Mouse (Mus musculus) testis, adult 2 months (tissue): Measurements from ENCODE around the gene Smcp. TPM values are rescaled to one million over a fixed set of nuclear protein-coding genes. Genes with fewer than 3 reads are reported as not detected.

Experiments used
- H3K27ac ChIP-seq: fragments of 200-500 bp; 2 replicates; pipeline ENCODE4 v1.5.1; 2012; ENCODE audit warnings: low read depth, low read length; ENCODE audit not compliant: control insufficient read depth, insufficient read depth
- H3K27me3 ChIP-seq: fragments of 200-500 bp; 2 replicates; pipeline ENCODE4 v1.6.1; 2012; ENCODE audit warnings: mild to moderate bottlenecking, low read length, moderate library complexity; ENCODE audit not compliant: control insufficient read depth, insufficient read depth
- H3K36me3 ChIP-seq: fragments of 200-500 bp; 2 replicates; pipeline ENCODE4 v1.6.1; 2012; ENCODE audit warnings: mild to moderate bottlenecking, low read length; ENCODE audit not compliant: control insufficient read depth, insufficient read depth
- H3K4me1 ChIP-seq: fragments of 200-500 bp; 2 replicates; pipeline ENCODE4 v1.6.1; 2012; ENCODE audit warnings: low read length; ENCODE audit not compliant: control insufficient read depth, insufficient read depth
- H3K4me3 ChIP-seq: fragments of 200-500 bp; 2 replicates; pipeline ENCODE4 v1.5.1; 2012; ENCODE audit warnings: low read depth, mild to moderate bottlenecking, low read length, moderate library complexity, mixed read lengths; ENCODE audit not compliant: control insufficient read depth
- CTCF ChIP-seq: fragments of 200-500 bp; IDR thresholded peaks from 2 replicates; pipeline ENCODE4 v1.5.1; 2012; ENCODE audit warnings: low read depth, mild to moderate bottlenecking, inconsistent platforms, low read length, moderate library complexity; ENCODE audit not compliant: control insufficient read depth, insufficient read depth, insufficient replicate concordance
- POLR2A ChIP-seq: fragments of 200-500 bp; IDR thresholded peaks from 2 replicates; pipeline ENCODE4 v1.6.1; 2012; ENCODE audit warnings: low read depth, mild to moderate bottlenecking, inconsistent platforms, low read length, moderate library complexity; ENCODE audit not compliant: control insufficient read depth
- polyA plus RNA-seq: library from polyadenylated mRNA; depleted of rRNA; stranded (reverse); fragments of >200 nt; gene quantifications from 2 replicates; pipeline ENCODE4 v1.2.3, GENCODE M21; 2012

Gene Smcp
- polyA plus RNA-seq, 1 experiment: 4,558 TPM

DNA sequence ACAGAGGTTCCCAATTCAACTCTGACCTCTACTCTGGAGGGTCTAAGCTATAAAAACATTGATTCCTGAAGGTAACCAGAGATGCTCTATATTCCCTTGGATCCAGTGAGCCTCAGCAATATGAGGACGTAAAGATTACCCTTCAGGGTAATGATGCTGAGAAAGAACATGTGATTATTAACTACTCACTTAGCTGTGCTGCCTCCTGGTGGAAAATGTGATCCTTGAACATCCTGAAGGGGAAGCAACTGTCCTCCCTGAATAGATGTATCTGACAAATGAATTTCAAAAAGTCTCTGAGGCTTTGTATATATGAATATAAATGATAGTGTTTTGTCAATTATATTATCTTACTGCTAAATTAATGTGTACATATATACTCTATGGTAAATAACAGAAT is 11.7 kb upstream of the Smcp start:
- no peaks in the 10 kb centered on the region for H3K27me3 ChIP-seq
- H3K4me3 ChIP-seq: no peak overlapping the region
- H3K27ac ChIP-seq: no peak overlapping the region
- TF ChIP-seq POLR2A: no peak
- no peak for TF ChIP-seq CTCF
- H3K36me3 ChIP-seq: no peaks in the 10 kb centered on the region
- no peaks in the 10 kb centered on the region for H3K4me1 ChIP-seq

DNA sequence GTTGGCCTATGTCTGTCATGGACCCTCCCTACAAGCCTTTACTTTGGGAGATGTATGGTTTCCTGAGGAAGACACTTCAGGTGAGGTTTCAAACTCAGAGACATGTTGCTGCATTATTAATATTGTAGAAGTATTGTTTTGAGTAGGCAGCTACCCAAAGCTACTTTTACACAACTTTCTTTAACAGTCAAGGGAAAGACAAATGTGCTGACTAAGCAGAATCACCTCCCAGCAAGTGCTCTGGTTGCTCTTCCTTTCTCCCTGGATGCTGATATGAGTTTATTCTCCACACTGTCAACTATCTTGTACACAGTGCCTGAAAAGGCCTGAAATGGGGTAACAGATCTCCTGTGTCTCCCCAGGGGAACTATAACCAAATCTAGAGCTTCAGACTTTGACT is 11.2 kb upstream of the Smcp start:
- Histone ChIP-seq H3K27ac (no peak overlapping the region), H3K4me1 (no peaks in the 10 kb centered on the region)
- no peak for TF ChIP-seq POLR2A
- TF ChIP-seq CTCF: no peak

DNA sequence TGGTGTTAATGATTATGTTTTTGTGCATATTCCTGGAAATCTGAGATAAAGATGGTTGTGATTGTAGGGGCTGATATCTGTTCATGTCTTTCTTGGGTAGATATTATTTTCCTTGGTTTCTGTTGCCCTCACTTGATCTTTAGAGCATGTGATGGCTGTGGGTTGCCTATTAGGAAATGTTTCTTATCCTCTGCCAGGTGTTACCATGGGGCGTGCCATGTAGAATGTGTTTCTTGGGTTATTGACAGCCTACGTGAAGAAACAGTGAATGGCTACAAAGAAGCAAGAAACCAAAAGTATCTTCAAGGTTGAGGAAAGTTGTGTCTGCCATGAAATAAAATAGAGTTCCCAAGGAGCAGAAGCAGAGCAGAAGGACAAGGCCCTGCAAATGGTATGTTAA is 9.6 kb upstream of the Smcp start:
- no peaks in the 10 kb centered on the region for H3K4me1 ChIP-seq
- H3K4me3 ChIP-seq: no peak overlapping the region
- no peaks in the 10 kb centered on the region for H3K36me3 ChIP-seq
- no peaks in the 10 kb centered on the region for H3K27me3 ChIP-seq
- TF ChIP-seq CTCF (no peak), POLR2A (no peak)
- H3K27ac ChIP-seq: no peak overlapping the region

More for the DNA sequence above, 11.2 kb upstream of the Smcp start:
- Histone ChIP-seq H3K27me3 (no peaks in the 10 kb centered on the region), H3K4me3 (no peak overlapping the region), H3K36me3 (no peaks in the 10 kb centered on the region)

DNA sequence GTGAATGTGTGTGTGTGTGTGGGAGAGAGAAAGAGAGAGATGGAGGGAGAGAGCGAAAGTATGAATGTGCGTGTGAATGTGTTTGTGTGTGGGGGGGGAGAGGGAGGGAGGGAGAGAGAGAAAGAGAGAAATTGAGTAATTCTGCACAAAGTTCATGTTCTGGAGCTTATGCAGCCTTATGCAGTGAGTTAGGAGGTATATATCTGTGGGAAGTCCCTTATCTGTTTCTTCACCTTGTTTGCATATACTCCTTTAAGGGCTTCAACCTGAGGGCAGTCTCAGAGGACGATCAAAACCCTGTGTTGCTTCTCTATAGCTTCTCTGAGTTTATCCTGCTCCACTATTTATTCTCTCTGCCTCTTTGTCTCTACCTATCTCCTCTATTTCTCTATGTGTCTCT is 1.6 kb downstream of the Smcp start:
- TF ChIP-seq POLR2A (no peak), CTCF (no peak)
- H3K4me3 ChIP-seq: peak overlapping the region; percentile 88
- H3K36me3 ChIP-seq: no peaks in the 10 kb centered on the region
- no peaks in the 10 kb centered on the region for H3K4me1 ChIP-seq
- peak overlapping the region; percentile 74 for H3K27ac ChIP-seq
- H3K27me3 ChIP-seq: no peaks in the 10 kb centered on the region

DNA sequence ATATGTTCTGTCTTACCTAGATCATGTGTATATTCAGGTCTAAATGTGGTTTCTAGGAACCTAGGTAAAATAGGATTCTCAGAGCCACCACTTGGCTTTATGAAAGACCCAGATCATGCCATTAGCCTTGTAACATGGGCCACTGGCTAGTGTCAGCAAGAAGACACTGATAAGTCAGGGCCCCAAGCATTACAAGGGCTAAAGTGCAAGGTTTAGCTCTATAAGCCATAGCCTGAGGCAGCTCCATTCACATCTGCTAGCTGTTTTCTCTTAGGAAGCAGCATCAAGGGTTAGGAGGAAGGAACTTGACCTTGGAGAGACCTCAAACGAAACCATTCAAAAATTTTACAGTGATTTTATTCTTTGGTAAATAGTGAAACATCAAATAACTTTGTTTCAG is 3.7 kb downstream of the Smcp start:
- Histone ChIP-seq H3K27me3 (no peaks in the 10 kb centered on the region), H3K36me3 (no peaks in the 10 kb centered on the region), H3K4me1 (no peaks in the 10 kb centered on the region), H3K4me3 (peak overlapping the region; percentile 6; the same call in 1 of the 2 replicates), H3K27ac (no peak overlapping the region)
- TF ChIP-seq POLR2A: no peak

DNA sequence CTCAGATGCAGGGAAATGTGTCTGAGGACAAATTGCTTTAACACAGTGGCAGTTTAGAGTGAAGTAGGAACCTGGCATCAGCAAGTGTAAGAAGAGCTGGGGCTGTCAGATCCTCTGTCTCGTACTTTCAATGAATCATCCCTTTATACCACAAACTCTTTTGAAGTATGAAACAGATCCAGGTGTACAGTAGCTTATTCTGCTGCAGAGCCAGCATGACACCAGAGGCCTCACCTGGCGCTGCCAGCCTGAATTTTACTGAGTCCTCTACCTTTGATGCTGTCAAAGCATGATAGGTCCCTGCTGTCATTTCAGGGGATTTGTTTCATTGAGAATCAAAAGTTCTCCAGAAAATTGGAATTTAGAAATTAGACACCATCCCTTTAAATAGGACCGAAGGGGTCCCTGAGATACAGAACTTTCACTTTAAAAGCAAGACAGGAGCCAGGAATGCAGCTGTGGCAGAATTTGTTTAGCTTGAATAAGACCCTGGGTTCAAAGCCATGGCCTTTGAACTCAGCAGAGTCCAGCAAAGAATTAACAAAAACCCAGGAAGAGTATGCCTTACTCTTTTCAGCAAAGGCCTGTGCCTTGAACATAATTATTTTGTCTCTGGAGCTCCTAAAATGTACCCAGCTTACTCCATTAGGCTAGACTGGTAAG is 5.5 kb downstream of the Smcp start:
- Histone ChIP-seq H3K4me1 (no peaks in the 10 kb centered on the region), H3K27me3 (no peaks in the 10 kb centered on the region), H3K4me3 (peak overlapping the region; percentile 11; the same call in 1 of the 2 replicates), H3K27ac (no peak overlapping the region), H3K36me3 (no peaks in the 10 kb centered on the region)
- TF ChIP-seq POLR2A (no peak), CTCF (no peak)

DNA sequence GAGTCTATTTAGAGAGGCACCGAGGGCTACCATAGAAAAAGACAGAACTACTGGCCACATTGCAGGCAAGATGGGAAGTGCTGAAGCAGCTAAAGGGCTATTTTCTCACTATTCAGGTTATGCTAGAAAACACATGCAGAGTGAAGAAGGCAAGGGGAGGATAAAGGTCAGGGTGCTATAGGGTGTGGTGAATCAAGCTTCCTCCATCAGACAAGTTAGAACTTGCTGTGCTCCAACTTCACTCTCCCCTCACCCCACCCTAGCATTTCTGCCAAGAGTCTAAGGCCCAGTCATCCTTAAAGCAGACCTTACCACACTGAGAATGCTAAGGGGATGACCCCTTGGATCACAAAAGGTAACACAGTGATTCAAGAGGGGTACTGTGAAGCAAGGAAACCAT is 9.3 kb downstream of the Smcp start:
- Histone ChIP-seq H3K4me3 (no peak overlapping the region), H3K36me3 (no peaks in the 10 kb centered on the region)
- TF ChIP-seq POLR2A (no peak), CTCF (no peak)

DNA sequence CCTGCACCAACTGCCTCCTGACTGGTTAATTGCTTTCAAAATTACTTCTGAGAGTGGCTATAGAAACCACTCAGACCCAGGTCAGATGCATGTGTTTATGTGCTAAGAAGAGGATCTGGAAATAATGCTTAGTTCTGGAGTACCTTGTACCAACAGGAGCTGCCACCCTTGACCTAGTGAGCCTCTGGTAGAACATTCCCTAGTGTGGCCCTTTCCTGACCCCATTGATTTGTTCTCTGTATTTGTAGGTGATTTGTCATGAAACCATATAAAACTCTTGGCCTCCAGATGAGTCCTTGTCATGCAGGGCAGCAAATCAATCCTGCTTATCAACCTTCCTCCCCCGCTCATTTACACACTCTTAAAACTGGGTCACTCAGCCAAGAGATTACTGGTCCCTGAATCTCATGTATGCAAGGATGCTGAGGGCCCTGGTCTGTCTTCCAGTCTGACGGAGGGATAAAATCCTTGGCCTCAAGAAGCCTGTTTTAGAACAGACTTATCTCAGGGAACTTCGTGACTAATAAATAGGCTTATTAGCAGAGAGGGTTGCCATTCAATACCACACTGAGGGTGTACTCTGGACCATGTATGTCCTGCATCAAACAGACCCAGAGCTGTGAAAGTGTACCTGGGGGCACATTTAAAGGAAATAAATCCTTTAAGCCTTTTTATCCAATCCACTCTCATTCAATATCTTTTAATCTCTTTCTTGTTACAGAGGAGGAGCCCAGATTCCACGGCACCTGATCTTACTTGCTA is 10.0 kb downstream of the Smcp start:
- H3K36me3 ChIP-seq: no peaks in the 10 kb centered on the region
- H3K4me3 ChIP-seq: no peak overlapping the region
- H3K27me3 ChIP-seq: no peaks in the 10 kb centered on the region
- H3K27ac ChIP-seq: no peak overlapping the region
- TF ChIP-seq CTCF: no peak
- TF ChIP-seq POLR2A: no peak
- H3K4me1 ChIP-seq: no peaks in the 10 kb centered on the region

More for the DNA sequence above, 9.3 kb downstream of the Smcp start:
- no peak overlapping the region for H3K27ac ChIP-seq
- no peaks in the 10 kb centered on the region for H3K4me1 ChIP-seq
- no peaks in the 10 kb centered on the region for H3K27me3 ChIP-seq
